Mouse (Mus musculus): ENCODE measurements around the gene 7530416G11Rik. TPM values are rescaled to one million over a fixed set of nuclear protein-coding genes. Genes with fewer than 3 reads are reported as not detected.

The 7530416G11Rik gene
- polyA plus RNA-seq (2015; fragmentation: Nextera tagmentation; extraction: Ambion mirVana): not detected in 2 replicates

- Histone ChIP-seq H3K9ac (ENCODE audit: low read length) (no peak within 1 kb of the TSS), H3K4me2 (ENCODE audit: low read depth, low read length) (no peak within 1 kb of the TSS), H3K9me3 (ENCODE audit: control insufficient read depth, low read length) (no peaks in the 10 kb centered on the region), H3K27me3 (ENCODE audit: control insufficient read depth, insufficient read depth, low read depth, low read length) (no peaks in the 10 kb centered on the region), H3K27ac (ENCODE audit: low read length) (no peak within 1 kb of the TSS), H3K4me3 (ENCODE audit: low read length) (no peak within 1 kb of the TSS), H3K36me3 (ENCODE audit: control insufficient read depth, insufficient read depth, low read length) (no peaks in the 10 kb centered on the region), H3K4me1 (replicated peaks; ENCODE audit: control insufficient read depth, insufficient read depth, low read length) (peaks cover 11% of the 10 kb centered on the region)
- ATAC-seq (ENCODE audit: low read depth): no peak
- 81% methylated on average over 8 of the region's 8 CpGs for WGBS
Observed at GRCm38 (mm10) chr15:85503127-85503526, at the start of gene 7530416G11Rik. 7530416G11Rik (minus strand) TSS chr15:85503227.

- no peaks in the 10 kb centered on the region for H3K27me3 ChIP-seq (ENCODE audit: control insufficient read depth, insufficient read depth, low read depth, low read length)
- H3K4me1 ChIP-seq (replicated peaks; ENCODE audit: control insufficient read depth, insufficient read depth, low read length): 0 out of 2 replicates have a peak, but pooled peaks cover 2% of the 10 kb centered on the region
- H3K4me3 ChIP-seq (ENCODE audit: low read length): no peak overlapping the region
- no peaks in the 10 kb centered on the region for H3K36me3 ChIP-seq (ENCODE audit: control insufficient read depth, insufficient read depth, low read length)
- WGBS: 59% methylated on average over 4 of the region's 4 CpGs
- no peak overlapping the region for H3K4me2 ChIP-seq (ENCODE audit: low read depth, low read length)
- no peak for ATAC-seq (ENCODE audit: low read depth)
- H3K9ac ChIP-seq (ENCODE audit: low read length): no peak overlapping the region
- H3K27ac ChIP-seq (ENCODE audit: low read length): no peak overlapping the region
- H3K9me3 ChIP-seq (ENCODE audit: control insufficient read depth, low read length): no peaks in the 10 kb centered on the region
Observed at GRCm38 (mm10) chr15:85546500-85546899, 43.5 kb upstream of the 7530416G11Rik start.

GRCm38 (mm10) chr15:85545369-85545768, 42.3 kb upstream of the 7530416G11Rik start:
- H3K4me1 ChIP-seq (replicated peaks; ENCODE audit: control insufficient read depth, insufficient read depth, low read length): 0 out of 2 replicates have a peak, but pooled peaks cover 2% of the 10 kb centered on the region
- H3K36me3 ChIP-seq (ENCODE audit: control insufficient read depth, insufficient read depth, low read length): no peaks in the 10 kb centered on the region
- no peaks in the 10 kb centered on the region for H3K27me3 ChIP-seq (ENCODE audit: control insufficient read depth, insufficient read depth, low read depth, low read length)
- H3K4me3 ChIP-seq (ENCODE audit: low read length): no peak overlapping the region
- no peak overlapping the region for H3K4me2 ChIP-seq (ENCODE audit: low read depth, low read length)
- no peak overlapping the region for H3K27ac ChIP-seq (ENCODE audit: low read length)
- WGBS: 70% methylated on average over 5 of the region's 5 CpGs
- H3K9me3 ChIP-seq (ENCODE audit: control insufficient read depth, low read length): no peaks in the 10 kb centered on the region
- H3K9ac ChIP-seq (ENCODE audit: low read length): no peak overlapping the region
- ATAC-seq (ENCODE audit: low read depth): no peak

GRCm38 (mm10) chr15:85538170-85538569, 35.1 kb upstream of the 7530416G11Rik start:
- 40% methylated on average over 11 of the region's 11 CpGs for WGBS
- H3K27me3 ChIP-seq (ENCODE audit: control insufficient read depth, insufficient read depth, low read depth, low read length): no peaks in the 10 kb centered on the region
- no peaks in the 10 kb centered on the region for H3K9me3 ChIP-seq (ENCODE audit: control insufficient read depth, low read length)
- H3K4me2 ChIP-seq (ENCODE audit: low read depth, low read length): no peak overlapping the region
- no peaks in the 10 kb centered on the region for H3K36me3 ChIP-seq (ENCODE audit: control insufficient read depth, insufficient read depth, low read length)
- ATAC-seq (ENCODE audit: low read depth): no peak
- no peak overlapping the region for H3K9ac ChIP-seq (ENCODE audit: low read length)
- no peak overlapping the region for H3K27ac ChIP-seq (ENCODE audit: low read length)
- H3K4me1 ChIP-seq (replicated peaks; ENCODE audit: control insufficient read depth, insufficient read depth, low read length): peaks cover 15% of the 10 kb centered on the region
- no peak overlapping the region for H3K4me3 ChIP-seq (ENCODE audit: low read length)

- no peaks in the 10 kb centered on the region for H3K36me3 ChIP-seq (ENCODE audit: control insufficient read depth, insufficient read depth, low read length)
- no peaks in the 10 kb centered on the region for H3K9me3 ChIP-seq (ENCODE audit: control insufficient read depth, low read length)
- no peak overlapping the region for H3K4me2 ChIP-seq (ENCODE audit: low read depth, low read length)
- peaks cover 15% of the 10 kb centered on the region for H3K4me1 ChIP-seq (replicated peaks; ENCODE audit: control insufficient read depth, insufficient read depth, low read length)
- H3K4me3 ChIP-seq (ENCODE audit: low read length): no peak overlapping the region
- no peak for ATAC-seq (ENCODE audit: low read depth)
- no peak overlapping the region for H3K9ac ChIP-seq (ENCODE audit: low read length)
- no peaks in the 10 kb centered on the region for H3K27me3 ChIP-seq (ENCODE audit: control insufficient read depth, insufficient read depth, low read depth, low read length)
- 71% methylated on average over 25 of the region's 25 CpGs for WGBS
- H3K27ac ChIP-seq (ENCODE audit: low read length): no peak overlapping the region
Observed at GRCm38 (mm10) chr15:85537151-85537550, 34.1 kb upstream of the 7530416G11Rik start.

GRCm38 (mm10) chr15:85534646-85535045, 31.6 kb upstream of the 7530416G11Rik start:
- no peak overlapping the region for H3K4me3 ChIP-seq (ENCODE audit: low read length)
- peak; percentile 6; the same call in 1 of the 2 replicates for ATAC-seq (ENCODE audit: low read depth)
- no peaks in the 10 kb centered on the region for H3K9me3 ChIP-seq (ENCODE audit: control insufficient read depth, low read length)
- peak overlapping the region; percentile 42; the same call in 1 of the 2 replicates for H3K9ac ChIP-seq (ENCODE audit: low read length)
- 60% methylated on average over 6 of the region's 6 CpGs for WGBS
- H3K27me3 ChIP-seq (ENCODE audit: control insufficient read depth, insufficient read depth, low read depth, low read length): no peaks in the 10 kb centered on the region
- H3K36me3 ChIP-seq (ENCODE audit: control insufficient read depth, insufficient read depth, low read length): no peaks in the 10 kb centered on the region
- H3K4me1 ChIP-seq (replicated peaks; ENCODE audit: control insufficient read depth, insufficient read depth, low read length): peaks cover 26% of the 10 kb centered on the region
- peak overlapping the region; percentile 83 for H3K27ac ChIP-seq (ENCODE audit: low read length)
- H3K4me2 ChIP-seq (ENCODE audit: low read depth, low read length): no peak overlapping the region

GRCm38 (mm10) chr15:85534215-85534614, 31.2 kb upstream of the 7530416G11Rik start:
- Histone ChIP-seq H3K4me1 (replicated peaks; ENCODE audit: control insufficient read depth, insufficient read depth, low read length) (peaks cover 30% of the 10 kb centered on the region), H3K36me3 (ENCODE audit: control insufficient read depth, insufficient read depth, low read length) (no peaks in the 10 kb centered on the region), H3K27ac (ENCODE audit: low read length) (peak overlapping the region; percentile 83), H3K4me2 (ENCODE audit: low read depth, low read length) (no peak overlapping the region), H3K9me3 (ENCODE audit: control insufficient read depth, low read length) (no peaks in the 10 kb centered on the region), H3K4me3 (ENCODE audit: low read length) (no peak overlapping the region), H3K27me3 (ENCODE audit: control insufficient read depth, insufficient read depth, low read depth, low read length) (no peaks in the 10 kb centered on the region), H3K9ac (ENCODE audit: low read length) (peak overlapping the region; percentile 42; the same call in 1 of the 2 replicates)
- WGBS: 34% methylated on average over 8 of the region's 8 CpGs
- ATAC-seq (ENCODE audit: low read depth): peak; percentile 87

- WGBS: 60% methylated on average over 3 of the region's 3 CpGs
- Histone ChIP-seq H3K4me3 (ENCODE audit: low read length) (no peak overlapping the region), H3K4me1 (replicated peaks; ENCODE audit: control insufficient read depth, insufficient read depth, low read length) (peaks cover 36% of the 10 kb centered on the region), H3K4me2 (ENCODE audit: low read depth, low read length) (no peak overlapping the region), H3K9me3 (ENCODE audit: control insufficient read depth, low read length) (no peaks in the 10 kb centered on the region), H3K27ac (ENCODE audit: low read length) (no peak overlapping the region), H3K9ac (ENCODE audit: low read length) (no peak overlapping the region), H3K36me3 (ENCODE audit: control insufficient read depth, insufficient read depth, low read length) (no peaks in the 10 kb centered on the region), H3K27me3 (ENCODE audit: control insufficient read depth, insufficient read depth, low read depth, low read length) (no peaks in the 10 kb centered on the region)
- no peak for ATAC-seq (ENCODE audit: low read depth)
Observed at GRCm38 (mm10) chr15:85532063-85532462, 29.0 kb upstream of the 7530416G11Rik start.

GRCm38 (mm10) chr15:85529911-85530310, 26.9 kb upstream of the 7530416G11Rik start:
- Histone ChIP-seq H3K4me1 (replicated peaks; ENCODE audit: control insufficient read depth, insufficient read depth, low read length) (peaks cover 32% of the 10 kb centered on the region), H3K27me3 (ENCODE audit: control insufficient read depth, insufficient read depth, low read depth, low read length) (no peaks in the 10 kb centered on the region), H3K4me2 (ENCODE audit: low read depth, low read length) (no peak overlapping the region), H3K9ac (ENCODE audit: low read length) (no peak overlapping the region), H3K4me3 (ENCODE audit: low read length) (no peak overlapping the region), H3K36me3 (ENCODE audit: control insufficient read depth, insufficient read depth, low read length) (no peaks in the 10 kb centered on the region), H3K27ac (ENCODE audit: low read length) (peak overlapping the region; percentile 60), H3K9me3 (ENCODE audit: control insufficient read depth, low read length) (no peaks in the 10 kb centered on the region)
- 0 out of 2 replicates have a peak, but pooled peaks have one; percentile 21 for ATAC-seq (ENCODE audit: low read depth)
- WGBS: 36% methylated on average over 3 of the region's 3 CpGs

Measured in lung, embryonic 16.5 days (tissue).